Mouse (Mus musculus): ENCODE results near the gene Neurl4. TPM values are rescaled to one million over a fixed set of nuclear protein-coding genes. Genes with fewer than 3 reads are reported as not detected.

Gene Neurl4
- total and polyA plus RNA-seq, 2 experiments from 2014 or later = 4.5 to 59.5 TPM

- DNase-seq (ENCODE audit: low spot score) (no peak), ATAC-seq (ENCODE audit: insufficient read depth, low read depth) (no peak)
- WGBS = 60% methylated on average over 5 of the region's 5 CpGs
- H3K27ac ChIP-seq (ENCODE audit: low read depth) = peak overlapping the region; percentile 40; the same call in 1 of the 2 replicates
- H3K4me2 ChIP-seq (ENCODE audit: low read depth, low read length) = no peak overlapping the region
- H3K4me3 ChIP-seq (ENCODE audit: low read depth, low read length) = no peak overlapping the region; the same call in 1 of the 2 replicates
- H3K36me3 ChIP-seq (replicated peaks; ENCODE audit: control insufficient read depth, insufficient read depth, low read length) = no peaks in the 10 kb centered on the region
- no peak for TF ChIP-seq EP300 (IDR thresholded peaks at IDR 0.05; ENCODE audit: low read depth)
- no peak for TF ChIP-seq CTCF (IDR thresholded peaks at IDR 0.05; ENCODE audit: low read depth)
- peaks cover 12% of the 10 kb centered on the region for H3K4me1 ChIP-seq (ENCODE audit: control insufficient read depth, insufficient read depth)
- peaks cover 11% of the 10 kb centered on the region; the same call in 1 of the 2 replicates for H3K27me3 ChIP-seq (ENCODE audit: control insufficient read depth, insufficient read depth, low read length)
- H3K9me3 ChIP-seq (replicated peaks; ENCODE audit: control insufficient read depth, low read length) = no peaks in the 10 kb centered on the region
- H3K9ac ChIP-seq (replicated peaks; ENCODE audit: low read depth, low read length) = no peak overlapping the region
These were observed 6.2 kb upstream of the Neurl4 start for GRCm38 (mm10) chr11:69894671-69895070.

- H3K27ac ChIP-seq (ENCODE audit: low read depth) = peak within 1 kb of the TSS; percentile 40; the same call in 1 of the 2 replicates
- 66% methylated on average over 4 of the region's 4 CpGs for WGBS
- DNase-seq (ENCODE audit: low spot score) (no peak), ATAC-seq (ENCODE audit: insufficient read depth, low read depth) (no peak)
- H3K27me3 ChIP-seq (ENCODE audit: control insufficient read depth, insufficient read depth, low read length) = peaks cover 8% of the 10 kb centered on the region; the same call in 1 of the 2 replicates
- H3K36me3 ChIP-seq (replicated peaks; ENCODE audit: control insufficient read depth, insufficient read depth, low read length) = no peaks in the 10 kb centered on the region
- no peak within 1 kb of the TSS for H3K4me2 ChIP-seq (ENCODE audit: low read depth, low read length)
- peaks cover 18% of the 10 kb centered on the region for H3K4me1 ChIP-seq (ENCODE audit: control insufficient read depth, insufficient read depth)
- no peak within 1 kb of the TSS for H3K9ac ChIP-seq (replicated peaks; ENCODE audit: low read depth, low read length)
- no peak within 1 kb of the TSS; the same call in 1 of the 2 replicates for H3K4me3 ChIP-seq (ENCODE audit: low read depth, low read length)
- no peaks in the 10 kb centered on the region for H3K9me3 ChIP-seq (replicated peaks; ENCODE audit: control insufficient read depth, low read length)
- TF ChIP-seq CTCF (IDR thresholded peaks at IDR 0.05; ENCODE audit: low read depth) (no peak), EP300 (IDR thresholded peaks at IDR 0.05; ENCODE audit: low read depth) (no peak)
These were observed 5.6 kb upstream of the Neurl4 start, which contains the start of gene Acap1 for GRCm38 (mm10) chr11:69895291-69895690. TSS of gene Acap1 (minus strand) at chr11:69895539.

- Histone ChIP-seq H3K9ac (replicated peaks; ENCODE audit: low read depth, low read length) (no peak overlapping the region; the same call in none of the 2 replicates), H3K4me3 (ENCODE audit: low read depth, low read length) (peak overlapping the region; percentile 72), H3K4me1 (ENCODE audit: control insufficient read depth, insufficient read depth) (peaks cover 18% of the 10 kb centered on the region; the same call in 1 of the 2 replicates), H3K27ac (ENCODE audit: low read depth) (no peak overlapping the region), H3K4me2 (ENCODE audit: low read depth, low read length) (peak overlapping the region; percentile 83), H3K36me3 (replicated peaks; ENCODE audit: control insufficient read depth, insufficient read depth, low read length) (peaks cover 11% of the 10 kb centered on the region), H3K9me3 (replicated peaks; ENCODE audit: control insufficient read depth, low read length) (no peaks in the 10 kb centered on the region), H3K27me3 (ENCODE audit: control insufficient read depth, insufficient read depth, low read length) (no peaks in the 10 kb centered on the region)
- no peak for ATAC-seq (ENCODE audit: insufficient read depth, low read depth)
- 35% methylated on average over 4 of the region's 4 CpGs for WGBS
- TF ChIP-seq EP300 (IDR thresholded peaks at IDR 0.05; ENCODE audit: low read depth) = no peak
- no peak for TF ChIP-seq CTCF (IDR thresholded peaks at IDR 0.05; ENCODE audit: low read depth)
- no peak for DNase-seq (ENCODE audit: low spot score)
These were observed 1.0 kb upstream of the Neurl4 start for GRCm38 (mm10) chr11:69899870-69900269.

GRCm38 (mm10) chr11:69901406-69901846 lies 554 bp downstream of the Neurl4 start:
- peaks cover 24% of the 10 kb centered on the region for H3K36me3 ChIP-seq (replicated peaks; ENCODE audit: control insufficient read depth, insufficient read depth, low read length)
- DNase-seq (ENCODE audit: low spot score) (peak; percentile 98), ATAC-seq (ENCODE audit: insufficient read depth, low read depth) (peak; percentile 85)
- under 1% methylated on average over 42 of the region's 42 CpGs for WGBS
- H3K27me3 ChIP-seq (ENCODE audit: control insufficient read depth, insufficient read depth, low read length) = no peaks in the 10 kb centered on the region
- peak overlapping the region; percentile 83 for H3K4me2 ChIP-seq (ENCODE audit: low read depth, low read length)
- TF ChIP-seq EP300 (IDR thresholded peaks at IDR 0.05; ENCODE audit: low read depth) (0 out of 2 replicates have a peak, but pooled peaks have one; percentile 38), CTCF (IDR thresholded peaks at IDR 0.05; ENCODE audit: low read depth) (no peak)
- peak overlapping the region; percentile 85 for H3K9ac ChIP-seq (replicated peaks; ENCODE audit: low read depth, low read length)
- H3K27ac ChIP-seq (ENCODE audit: low read depth) = peak overlapping the region; percentile 95
- H3K9me3 ChIP-seq (replicated peaks; ENCODE audit: control insufficient read depth, low read length) = no peaks in the 10 kb centered on the region
- H3K4me1 ChIP-seq (ENCODE audit: control insufficient read depth, insufficient read depth) = peaks cover 18% of the 10 kb centered on the region; the same call in 1 of the 2 replicates
- H3K4me3 ChIP-seq (ENCODE audit: low read depth, low read length) = peak overlapping the region; percentile 72

- peak overlapping the region; percentile 95 for H3K27ac ChIP-seq (ENCODE audit: low read depth)
- no peaks in the 10 kb centered on the region for H3K27me3 ChIP-seq (ENCODE audit: control insufficient read depth, insufficient read depth, low read length)
- DNase-seq (ENCODE audit: low spot score) (no peak), ATAC-seq (ENCODE audit: insufficient read depth, low read depth) (peak; percentile 3)
- H3K36me3 ChIP-seq (replicated peaks; ENCODE audit: control insufficient read depth, insufficient read depth, low read length) = peaks cover 30% of the 10 kb centered on the region
- H3K4me3 ChIP-seq (ENCODE audit: low read depth, low read length) = peak overlapping the region; percentile 72
- TF ChIP-seq CTCF (IDR thresholded peaks at IDR 0.05; ENCODE audit: low read depth) (no peak), EP300 (IDR thresholded peaks at IDR 0.05; ENCODE audit: low read depth) (no peak)
- H3K4me2 ChIP-seq (ENCODE audit: low read depth, low read length) = peak overlapping the region; percentile 83
- H3K9me3 ChIP-seq (replicated peaks; ENCODE audit: control insufficient read depth, low read length) = no peaks in the 10 kb centered on the region
- 1% methylated on average over 38 of the region's 39 CpGs for WGBS
- peak overlapping the region; percentile 85 for H3K9ac ChIP-seq (replicated peaks; ENCODE audit: low read depth, low read length)
- H3K4me1 ChIP-seq (ENCODE audit: control insufficient read depth, insufficient read depth) = peaks cover 18% of the 10 kb centered on the region; the same call in 1 of the 2 replicates
These were observed 1.1 kb downstream of the Neurl4 start for GRCm38 (mm10) chr11:69901993-69902392.

Data from heart, postnatal 0 days (tissue).